8 mouse cellular contexts compared by ENCODE assay signal in the genomic region with DNA sequence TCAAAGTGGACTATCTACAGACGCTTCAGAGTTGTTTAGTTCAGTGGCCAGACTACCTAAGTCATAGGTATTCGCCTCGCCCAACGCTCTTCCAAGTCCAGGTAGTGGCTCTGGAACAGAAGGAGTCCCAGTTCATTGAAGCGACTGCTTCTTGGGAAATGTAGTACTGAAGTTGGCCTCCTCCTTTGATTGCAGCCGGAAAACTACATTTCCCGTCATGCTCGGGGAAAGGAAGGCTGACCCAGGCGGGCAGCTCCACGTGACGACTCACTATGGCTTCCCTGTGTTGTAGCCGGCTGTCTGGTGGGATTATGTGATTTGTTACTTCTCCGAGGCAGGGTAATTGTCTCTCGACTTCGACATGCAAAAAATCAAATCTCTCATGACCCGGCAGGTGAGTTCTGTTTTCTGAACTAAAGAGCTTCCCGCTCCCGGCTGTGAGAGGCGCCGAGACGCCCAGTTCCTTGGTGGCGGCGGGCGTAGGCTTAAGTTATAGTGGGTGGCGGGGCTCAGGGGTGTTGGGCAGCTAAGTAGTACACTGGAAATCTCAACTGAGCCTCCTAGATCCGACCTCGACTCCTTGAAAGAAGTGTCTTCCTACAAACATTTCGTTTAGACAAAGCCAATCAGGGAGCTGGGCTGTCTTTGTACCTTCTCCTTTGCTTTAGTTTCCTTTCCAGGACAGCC. TPM values are rescaled to one million over a fixed set of nuclear protein-coding genes. Genes with fewer than 3 reads are reported as not detected.
DNase-seq lines count a peak whose midpoint lies in the region; ATAC-seq lines count a peak whose summit lies in the region.

A gene (minus strand): TSS at position 137 of the 687 bp plus-strand sequence.
A gene (plus strand): TSS at position 221 of the 687 bp plus-strand sequence.

- peak within 1 kb of the TSS; percentile 86 for H3K4me3 ChIP-seq in hindbrain, embryonic 15.5 days

- H3K27me3 ChIP-seq in hindbrain, embryonic 15.5 days, result no peaks in the 10 kb centered on the region

- peak within 1 kb of the TSS; percentile 73 for H3K9ac ChIP-seq in hindbrain, embryonic 15.5 days

- H3K9me3 ChIP-seq in hindbrain, embryonic 15.5 days, result no peaks in the 10 kb centered on the region

- peak; percentile 90 for DNase-seq in T-cell, adult 2 months (ENCODE audit: low spot score)
- peak; percentile 85 to 90 for DNase-seq in cerebellum, postnatal 36 days
- peak; percentile 87 to 95 for DNase-seq in frontal cortex, postnatal 36 days (ENCODE audit: low spot score in 2 of 2)
- DNase-seq in left cerebral cortex, adult 11 months (ENCODE audit: low spot score), result peak; percentile 84
- peak; percentile 87 to 91 for DNase-seq in lung, postnatal 4 days
- peak; percentile 90 for DNase-seq in retina, postnatal 7 days (ENCODE audit: low read depth, low spot score)
- DNase-seq in urinary bladder, adult 2 months (ENCODE audit: low spot score), result peak; percentile 52

- H3K27ac ChIP-seq in hindbrain, embryonic 15.5 days (replicated peaks), result peak within 1 kb of the TSS; percentile 36; the same call in 1 of the 2 replicates

- peak; percentile 99 for ATAC-seq in hindbrain, embryonic 15.5 days (ENCODE audit: low FRiP score, low read depth)

- no peaks in the 10 kb centered on the region for H3K36me3 ChIP-seq in hindbrain, embryonic 15.5 days

- H3K4me2 ChIP-seq in hindbrain, embryonic 15.5 days, result peak within 1 kb of the TSS; percentile 90

- under 1% methylated on average over 28 of the region's 28 CpGs for WGBS in hindbrain, embryonic 15.5 days

- H3K4me1 ChIP-seq in hindbrain, embryonic 15.5 days (replicated peaks), result peaks cover 13% of the 10 kb centered on the region

RNA-seq across cellular contexts. Expression of the first gene that starts in this region (rescaled TPM):
- 0.97 and 1.5 TPM in 2 replicates for polyA plus RNA-seq in hindbrain, embryonic 15.5 days (2015; fragmentation: Nextera tagmentation; extraction: Ambion mirVana)
- polyA plus RNA-seq in urinary bladder, adult 2 months (2012; rRNA removed), result 1.1 and 2.0 TPM in 2 replicates

RNA-seq across cellular contexts. Expression of the second gene that starts in this region (rescaled TPM):
- 49.5 and 52.4 TPM in 2 replicates for polyA plus RNA-seq in hindbrain, embryonic 15.5 days (2015; fragmentation: Nextera tagmentation; extraction: Ambion mirVana)
- polyA plus RNA-seq in urinary bladder, adult 2 months (2012; rRNA removed), result 12.0 and 13.7 TPM in 2 replicates

Comparison
In these comparisons a context has a peak if more than half of its experiments do, and no peak if none do; other contexts are left out.
1. Peak in every context shown above with its lines: DNase-seq, ATAC-seq, H3K4me3 ChIP-seq and H3K27ac ChIP-seq.